Mouse (Mus musculus) cerebellum, adult 2 months (tissue): ENCODE results near the gene Rnh1.

Experiments
- CTCF ChIP-seq: fragments of 200-500 bp; IDR thresholded peaks from 2 replicates; pipeline ENCODE4 v1.5.1; 2011; ENCODE audit warnings: low read depth, mild to moderate bottlenecking, control low read depth, low read length, moderate library complexity, borderline replicate concordance; ENCODE audit not compliant: insufficient read depth
- POLR2A ChIP-seq: fragments of 200-500 bp; IDR thresholded peaks from 2 replicates; pipeline ENCODE4 v1.6.1; 2011; ENCODE audit warnings: low read length, control low read depth, borderline replicate concordance; ENCODE audit not compliant: insufficient read depth

DNA sequence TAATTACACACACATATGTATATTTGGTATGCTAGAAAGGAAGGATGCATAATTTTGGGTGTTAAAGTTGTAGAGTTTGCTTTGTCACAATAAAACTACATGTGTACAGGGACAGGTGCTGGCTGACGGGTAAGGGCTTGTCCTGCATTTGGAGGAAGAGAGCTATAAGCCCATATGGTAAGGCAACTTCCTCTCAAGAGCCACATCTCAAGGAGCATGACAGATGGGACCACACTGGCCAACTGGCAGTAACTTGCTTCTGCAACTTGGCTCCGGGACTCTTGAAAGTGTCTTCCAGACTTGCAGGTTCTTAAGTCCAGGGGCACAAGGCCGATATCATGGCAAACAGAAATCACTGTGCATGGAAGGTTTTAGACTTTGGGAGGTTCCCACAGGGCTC is 28.0 kb downstream of the Rnh1 start:
- TF ChIP-seq CTCF (no peak), POLR2A (no peak)
